Mouse (Mus musculus): ENCODE measurements around the gene Sergef. TPM values are rescaled to one million over a fixed set of nuclear protein-coding genes. Genes with fewer than 3 reads are reported as not detected.
"Not testable (repeated sequence)": the region's sequence is repeated elsewhere in the genome, so short reads cannot be mapped to it uniquely, and the experiment has no call there.

The Sergef gene
- polyA plus RNA-seq, 1 experiment = 7.4 TPM

- H3K4me1 ChIP-seq (ENCODE audit: control insufficient read depth, insufficient read depth, low read length) = peaks cover 22% of the 10 kb centered on the region
- TF ChIP-seq CTCF (IDR thresholded peaks at IDR 0.05; ENCODE audit: low read depth, low read length) = no peak
- TF ChIP-seq POLR2A (IDR thresholded peaks at IDR 0.05; ENCODE audit: borderline replicate concordance, low read depth, low read length) = no peak
- no peak overlapping the region for H3K27ac ChIP-seq (ENCODE audit: insufficient read depth, low read depth, low read length)
- H3K4me3 ChIP-seq (ENCODE audit: insufficient read depth, low read length) = no peak overlapping the region
These were observed 52.9 kb downstream of the Sergef start for GRCm38 (mm10) chr7:46586621-46587216.

DNA sequence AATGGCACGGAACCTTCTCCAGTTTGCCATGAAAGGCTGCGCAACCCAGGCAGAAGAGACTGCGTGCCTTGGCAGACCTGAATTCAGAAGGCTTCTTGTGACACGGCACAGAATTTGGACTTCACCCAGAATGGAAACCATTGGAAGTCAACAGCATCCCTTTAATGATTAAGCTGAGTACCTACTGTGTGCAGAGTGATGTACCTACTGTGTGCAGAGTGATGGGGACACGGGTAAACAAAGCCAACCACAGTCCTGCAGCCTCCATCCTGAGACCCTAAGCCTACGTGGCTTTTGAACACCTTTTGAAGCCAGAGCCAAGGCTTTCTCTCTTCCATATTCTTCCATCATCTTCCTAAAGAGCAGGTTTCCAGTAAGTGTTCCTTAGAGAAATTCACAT is 56.9 kb downstream of the Sergef start:
- no peak overlapping the region for H3K27ac ChIP-seq (ENCODE audit: insufficient read depth, low read depth, low read length)
- peaks cover 10% of the 10 kb centered on the region for H3K4me1 ChIP-seq (ENCODE audit: control insufficient read depth, insufficient read depth, low read length)
- TF ChIP-seq CTCF (IDR thresholded peaks at IDR 0.05; ENCODE audit: low read depth, low read length) = no peak
- TF ChIP-seq POLR2A (IDR thresholded peaks at IDR 0.05; ENCODE audit: borderline replicate concordance, low read depth, low read length) = no peak
- no peak overlapping the region for H3K4me3 ChIP-seq (ENCODE audit: insufficient read depth, low read length)

DNA sequence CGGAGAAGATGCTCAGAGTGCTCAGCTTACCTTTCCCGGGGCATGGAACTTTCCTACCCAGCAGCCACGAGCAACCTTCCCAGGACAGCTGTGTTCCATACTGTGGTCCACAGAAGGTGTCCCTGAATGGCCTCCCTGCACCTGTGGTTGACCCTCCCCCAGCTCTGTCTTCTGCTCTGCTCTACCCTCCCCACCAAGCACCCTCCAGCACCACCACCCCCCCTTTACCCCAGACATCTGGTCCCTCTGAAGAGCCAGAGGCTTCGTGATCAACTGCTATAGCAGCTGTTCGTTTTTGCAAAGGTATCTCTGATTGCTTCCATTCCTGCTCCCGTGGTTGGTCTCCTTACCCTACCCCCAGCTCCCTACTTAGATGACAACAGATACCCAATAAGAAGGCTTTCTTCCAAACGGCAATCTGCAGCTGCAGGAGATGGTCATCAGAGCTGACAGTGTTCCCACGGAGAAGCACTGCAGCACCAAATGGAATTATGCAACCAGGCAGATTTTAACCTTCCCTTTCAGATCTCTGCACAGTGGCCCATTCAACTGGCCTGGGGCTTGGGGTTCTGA is 58.2 kb downstream of the Sergef start:
- TF ChIP-seq POLR2A (IDR thresholded peaks at IDR 0.05; ENCODE audit: borderline replicate concordance, low read depth, low read length) (no peak), CTCF (IDR thresholded peaks at IDR 0.05; ENCODE audit: low read depth, low read length) (no peak)
- H3K4me3 ChIP-seq (ENCODE audit: insufficient read depth, low read length) = no peak overlapping the region
- H3K27ac ChIP-seq (ENCODE audit: insufficient read depth, low read depth, low read length) = no peak overlapping the region
- H3K4me1 ChIP-seq (ENCODE audit: control insufficient read depth, insufficient read depth, low read length) = no peaks in the 10 kb centered on the region

DNA sequence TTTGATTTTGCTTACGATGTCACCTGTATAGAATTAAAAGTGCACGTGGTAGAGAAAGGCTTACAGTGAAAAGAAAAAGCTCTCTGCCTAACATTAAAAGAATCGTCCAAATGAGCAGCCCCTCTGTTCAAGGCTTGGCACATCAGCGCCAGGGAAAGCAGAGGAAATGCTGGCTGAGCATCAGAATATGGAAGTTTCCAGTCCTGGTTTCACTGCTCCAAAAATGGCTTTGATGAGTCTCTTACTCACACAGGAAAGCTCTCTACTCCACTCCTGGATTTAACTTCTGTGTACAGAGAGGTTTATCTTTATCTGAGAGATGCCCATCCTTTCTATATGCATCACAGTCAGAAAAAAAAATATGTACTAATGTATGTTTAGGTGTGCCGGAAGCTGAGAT is 61.5 kb downstream of the Sergef start:
- TF ChIP-seq POLR2A (IDR thresholded peaks at IDR 0.05; ENCODE audit: borderline replicate concordance, low read depth, low read length) (no peak), CTCF (IDR thresholded peaks at IDR 0.05; ENCODE audit: low read depth, low read length) (no peak)
- no peak overlapping the region for H3K4me3 ChIP-seq (ENCODE audit: insufficient read depth, low read length)
- no peak overlapping the region for H3K27ac ChIP-seq (ENCODE audit: insufficient read depth, low read depth, low read length)
- no peaks in the 10 kb centered on the region for H3K4me1 ChIP-seq (ENCODE audit: control insufficient read depth, insufficient read depth, low read length)

- no peaks in the 10 kb centered on the region for H3K4me1 ChIP-seq (ENCODE audit: control insufficient read depth, insufficient read depth, low read length)
- TF ChIP-seq CTCF (IDR thresholded peaks at IDR 0.05; ENCODE audit: low read depth, low read length) = no peak
- no peak for TF ChIP-seq POLR2A (IDR thresholded peaks at IDR 0.05; ENCODE audit: borderline replicate concordance, low read depth, low read length)
- no peak overlapping the region for H3K4me3 ChIP-seq (ENCODE audit: insufficient read depth, low read length)
- no peak overlapping the region for H3K27ac ChIP-seq (ENCODE audit: insufficient read depth, low read depth, low read length)
These were observed 63.7 kb downstream of the Sergef start for GRCm38 (mm10) chr7:46575897-46576296.

DNA sequence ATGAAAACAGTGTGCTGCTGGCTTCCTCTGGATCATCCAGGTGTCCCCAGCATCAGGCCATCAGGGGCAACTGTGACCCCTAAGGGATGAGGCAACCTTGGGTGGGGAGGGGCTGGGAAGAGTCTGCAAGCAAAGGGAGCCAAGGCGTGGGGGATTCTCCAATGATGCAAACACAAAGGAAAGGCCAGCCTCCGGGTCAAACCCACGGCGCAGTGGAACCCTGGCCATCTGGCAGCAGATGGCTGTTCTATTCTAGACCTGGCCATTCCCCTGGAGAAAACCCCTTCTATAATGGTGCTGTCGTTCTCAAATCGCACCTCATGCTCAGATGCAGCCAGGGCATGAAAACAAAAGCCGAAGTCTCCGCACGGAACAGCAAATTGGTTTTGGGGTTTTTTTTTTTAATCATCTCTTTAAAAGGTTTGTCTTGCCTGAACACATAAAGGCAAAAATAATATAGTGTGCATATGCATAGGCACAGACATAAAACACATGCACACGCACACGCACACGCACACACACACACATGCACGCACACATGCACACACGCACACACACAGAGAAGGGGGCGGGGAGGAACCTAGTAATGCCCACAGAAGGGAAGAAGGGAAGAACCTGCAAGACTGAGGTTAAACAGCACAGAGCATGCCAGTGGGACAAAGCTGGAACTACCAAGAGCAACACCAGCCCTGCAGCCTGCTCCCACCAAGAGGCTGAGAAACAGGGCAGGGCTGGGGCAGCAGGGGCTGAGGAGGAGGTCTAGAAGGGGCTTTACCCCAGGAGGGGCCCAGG is 66.6 kb downstream of the Sergef start:
- Histone ChIP-seq H3K4me3 (ENCODE audit: insufficient read depth, low read length) (no peak overlapping the region), H3K4me1 (ENCODE audit: control insufficient read depth, insufficient read depth, low read length) (no peaks in the 10 kb centered on the region), H3K27ac (ENCODE audit: insufficient read depth, low read depth, low read length) (no peak overlapping the region)
- no peak for TF ChIP-seq POLR2A (IDR thresholded peaks at IDR 0.05; ENCODE audit: borderline replicate concordance, low read depth, low read length)
- TF ChIP-seq CTCF (IDR thresholded peaks at IDR 0.05; ENCODE audit: low read depth, low read length) = no peak

- not testable (repeated sequence) for H3K4me3 ChIP-seq (ENCODE audit: insufficient read depth, low read length); H3K27ac ChIP-seq (ENCODE audit: insufficient read depth, low read depth, low read length); H3K4me1 ChIP-seq (ENCODE audit: control insufficient read depth, insufficient read depth, low read length)
- 0 out of 2 replicates have a peak, but pooled peaks have one; percentile 10 for TF ChIP-seq CTCF (IDR thresholded peaks at IDR 0.05; ENCODE audit: low read depth, low read length)
These were observed 70.1 kb downstream of the Sergef start for GRCm38 (mm10) chr7:46569509-46569908.

DNA sequence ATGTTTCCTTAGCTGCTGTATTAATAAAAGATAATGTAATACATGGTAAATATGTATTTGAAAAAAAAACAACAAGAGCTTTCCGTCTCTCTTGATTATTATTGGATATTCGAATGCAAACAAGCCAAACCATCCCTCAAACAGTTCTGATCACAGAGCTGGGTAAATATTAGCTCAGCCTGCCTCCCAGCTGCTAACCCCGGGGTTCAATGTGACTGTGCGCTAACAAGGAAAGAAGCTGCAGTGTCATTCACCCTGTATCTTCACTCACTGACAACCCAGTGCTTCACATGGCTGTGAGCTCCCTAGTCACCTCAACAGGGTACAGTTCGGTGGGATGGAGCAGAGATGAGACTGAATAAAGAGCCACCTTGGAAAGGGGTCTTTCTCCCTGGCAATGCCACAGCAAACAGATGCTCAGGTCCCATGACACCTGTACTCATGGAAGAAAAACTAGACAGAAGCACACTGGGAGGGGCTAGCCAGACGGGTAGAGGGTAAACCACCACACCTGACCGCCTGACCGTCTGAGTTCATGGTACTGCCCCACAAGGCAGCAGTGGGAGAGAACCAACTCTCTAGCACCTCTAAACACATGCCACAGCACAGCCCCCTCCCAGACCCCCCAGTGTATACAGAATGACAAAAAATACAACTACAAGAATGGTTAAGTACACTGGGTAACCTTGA is 73.1 kb downstream of the Sergef start:
- Histone ChIP-seq H3K4me1 (ENCODE audit: control insufficient read depth, insufficient read depth, low read length) (no peaks in the 10 kb centered on the region), H3K27ac (ENCODE audit: insufficient read depth, low read depth, low read length) (no peak overlapping the region), H3K4me3 (ENCODE audit: insufficient read depth, low read length) (no peak overlapping the region)
- TF ChIP-seq POLR2A (IDR thresholded peaks at IDR 0.05; ENCODE audit: borderline replicate concordance, low read depth, low read length) = no peak
- no peak for TF ChIP-seq CTCF (IDR thresholded peaks at IDR 0.05; ENCODE audit: low read depth, low read length)

DNA sequence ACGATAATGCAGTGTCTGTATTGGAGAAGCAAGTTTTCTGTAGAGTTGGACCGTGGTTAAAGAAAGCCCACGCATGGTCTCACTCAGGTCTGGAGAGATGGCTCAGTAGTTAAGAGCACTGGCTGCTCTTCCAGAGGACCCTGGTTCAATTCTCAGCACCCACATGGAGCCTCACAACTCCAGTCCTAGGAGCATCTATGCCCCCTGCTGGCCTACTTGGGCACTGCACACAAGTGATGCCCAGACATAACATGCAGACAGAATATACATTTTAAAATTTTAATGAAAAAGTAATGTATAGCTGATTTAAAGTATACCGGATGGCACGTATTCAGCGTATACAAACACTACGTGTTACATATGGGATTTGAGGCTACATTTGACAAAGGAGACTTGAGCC is 74.2 kb downstream of the Sergef start:
- H3K4me3 ChIP-seq (ENCODE audit: insufficient read depth, low read length) = no peak overlapping the region
- no peak overlapping the region for H3K27ac ChIP-seq (ENCODE audit: insufficient read depth, low read depth, low read length)
- TF ChIP-seq CTCF (IDR thresholded peaks at IDR 0.05; ENCODE audit: low read depth, low read length) (no peak), POLR2A (IDR thresholded peaks at IDR 0.05; ENCODE audit: borderline replicate concordance, low read depth, low read length) (no peak)
- no peaks in the 10 kb centered on the region for H3K4me1 ChIP-seq (ENCODE audit: control insufficient read depth, insufficient read depth, low read length)

DNA sequence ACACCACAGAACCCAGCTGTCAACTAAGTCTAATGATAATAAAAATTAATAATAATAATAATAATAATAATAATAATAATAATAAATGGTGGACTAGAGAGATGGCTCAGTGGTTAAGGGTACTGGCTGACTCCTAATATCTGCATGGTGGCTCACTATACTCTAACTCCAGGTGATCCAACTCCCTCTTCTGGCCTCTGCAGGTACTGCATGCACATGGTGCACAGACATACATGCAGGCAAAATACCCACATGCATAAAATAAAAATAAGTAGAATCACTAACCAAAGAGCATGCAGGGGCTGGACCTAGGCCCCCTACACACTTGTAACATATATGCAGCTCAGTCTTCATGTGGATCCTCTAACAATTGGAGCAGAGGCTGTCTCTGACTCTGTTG is 75.8 kb downstream of the Sergef start:
- TF ChIP-seq POLR2A (IDR thresholded peaks at IDR 0.05; ENCODE audit: borderline replicate concordance, low read depth, low read length) = no peak
- no peak for TF ChIP-seq CTCF (IDR thresholded peaks at IDR 0.05; ENCODE audit: low read depth, low read length)
- H3K4me1 ChIP-seq (ENCODE audit: control insufficient read depth, insufficient read depth, low read length) = no peaks in the 10 kb centered on the region
- H3K4me3 ChIP-seq (ENCODE audit: insufficient read depth, low read length) = no peak overlapping the region
- H3K27ac ChIP-seq (ENCODE audit: insufficient read depth, low read depth, low read length) = no peak overlapping the region
